Mouse (Mus musculus) gastrocnemius, postnatal 14 days (tissue): ENCODE results near the gene Ric1. TPM values are rescaled to one million over a fixed set of nuclear protein-coding genes. Genes with fewer than 3 reads are reported as not detected.
"Not testable (repeated sequence)": the region's sequence is repeated elsewhere in the genome, so short reads cannot be mapped to it uniquely, and the experiment has no call there.

Experiments
- DNase-seq: peaks from one replicate; pipeline ENCODE4 v3.0.0; 2021; ENCODE audit warnings: mixed read lengths
- intact Hi-C: fragments of 180-260 bp; cut with DNase I; formaldehyde crosslinking; loops from one replicate; pipeline ENCODE4 v1.15.1; 2025; ENCODE audit warnings: low total_unique reads
- total RNA-seq, 2 experiments: library from RNA; stranded (reverse); gene quantifications; 2 replicates each; pipeline ENCODE4 v1.2.3; 2021

Gene Ric1
- total RNA-seq, 2 experiments from 2014 or later, result 24.2 to 26.1 TPM

DNA sequence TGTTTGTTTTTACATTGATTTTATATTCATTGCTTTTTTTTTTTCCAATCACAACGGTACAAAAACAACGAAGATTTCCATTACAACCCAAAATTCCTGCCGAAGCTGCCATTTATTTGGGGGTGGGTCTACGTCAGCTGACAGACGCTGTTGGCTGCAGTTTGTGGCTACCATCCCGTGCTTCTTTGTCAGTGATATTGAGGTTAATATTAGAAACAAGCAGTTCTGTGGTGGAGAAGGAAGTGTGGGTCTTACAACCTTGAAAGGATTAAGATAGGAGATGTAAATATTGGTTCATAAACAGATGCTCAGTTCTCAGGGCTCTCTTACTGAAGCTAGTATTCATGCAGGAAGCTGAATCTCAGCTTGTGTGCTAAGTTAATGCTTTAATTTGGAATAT is 61.7 kb downstream of the Ric1 start:
- intact Hi-C loops, result no loop called here
- no peak for DNase-seq

GRCm38 (mm10) chr19:29593783-29594182 is 71.7 kb downstream of the Ric1 start:
- intact Hi-C loops, DNase-seq: not testable (repeated sequence)

DNA sequence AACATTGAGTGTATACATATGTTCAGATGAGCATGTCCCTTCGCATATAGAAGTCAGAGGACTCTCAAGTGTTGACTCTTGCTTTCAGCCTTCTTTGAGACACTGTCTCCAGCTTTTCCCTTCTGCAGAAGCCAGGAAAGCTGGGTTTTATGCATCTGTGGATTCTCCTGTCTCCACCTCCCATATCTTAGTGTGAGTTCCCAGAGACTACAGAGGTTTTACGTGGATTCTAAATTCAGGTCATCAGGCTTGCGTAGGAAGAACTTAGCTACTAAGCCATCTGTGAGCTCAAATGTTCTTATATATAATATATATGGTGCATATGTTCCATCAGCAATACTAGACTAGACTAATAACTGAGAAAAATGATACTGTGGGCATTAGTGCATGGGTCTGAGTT is 74.2 kb downstream of the Ric1 start:
- intact Hi-C loops, result no loop called here
- DNase-seq, result no peak

GRCm38 (mm10) chr19:29596985-29597384 is 74.9 kb downstream of the Ric1 start:
- DNase-seq, result no peak
- intact Hi-C loops, result no loop called here

DNA sequence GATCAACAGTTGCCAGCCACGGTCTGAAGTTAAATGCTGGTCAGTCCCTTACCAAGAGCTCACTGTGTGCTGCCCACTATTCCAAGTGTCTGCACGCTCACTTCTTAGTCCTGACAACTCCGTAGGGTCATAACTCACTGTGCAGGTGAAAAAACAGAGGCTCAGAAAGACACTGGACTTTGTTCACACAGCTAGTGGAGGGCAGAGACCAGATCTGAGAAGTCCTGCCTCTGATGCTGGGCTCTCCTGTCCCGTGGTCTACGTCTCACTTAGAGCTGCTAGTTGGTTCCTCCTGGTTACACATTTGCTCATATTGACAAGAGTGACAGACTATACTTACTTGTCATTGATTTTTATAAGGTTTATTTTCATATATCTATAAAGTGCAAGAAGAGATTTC is 76.9 kb downstream of the Ric1 start:
- intact Hi-C loops, result no loop called here
- no peak for DNase-seq

GRCm38 (mm10) chr19:29603548-29604353 is 81.7 kb downstream of the Ric1 start:
- DNase-seq, result no peak
- intact Hi-C loops, result no loop called here

- intact Hi-C loops, result no loop called here
- DNase-seq, result no peak
These were observed 82.6 kb downstream of the Ric1 start for GRCm38 (mm10) chr19:29604653-29605052.

GRCm38 (mm10) chr19:29607521-29607920 is 85.4 kb downstream of the Ric1 start:
- DNase-seq, result no peak
- intact Hi-C loops, result no loop called here

DNA sequence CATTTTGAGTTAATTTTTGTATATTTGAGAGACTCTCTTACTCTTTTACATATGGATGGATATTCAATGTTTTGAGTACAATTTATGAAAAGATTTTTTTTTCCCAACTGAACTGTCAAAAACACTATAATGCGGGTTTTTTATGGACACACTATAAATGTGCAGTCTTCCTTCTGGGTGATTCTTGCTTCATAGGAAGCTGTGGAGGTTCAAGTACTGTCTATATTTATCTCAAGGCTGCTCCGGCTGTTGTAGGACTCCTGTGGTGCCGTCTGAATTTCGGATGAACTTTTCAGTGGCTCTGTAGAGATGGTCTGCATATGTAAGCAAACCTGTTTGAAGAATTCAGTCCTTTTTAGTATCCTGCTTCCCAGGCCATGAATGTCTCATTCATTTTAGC is 86.1 kb downstream of the Ric1 start:
- intact Hi-C loops, result no loop called here
- DNase-seq, result no peak

- DNase-seq, result no peak
- intact Hi-C loops, result no loop called here
These were observed 88.8 kb downstream of the Ric1 start for GRCm38 (mm10) chr19:29610907-29611306.

DNA sequence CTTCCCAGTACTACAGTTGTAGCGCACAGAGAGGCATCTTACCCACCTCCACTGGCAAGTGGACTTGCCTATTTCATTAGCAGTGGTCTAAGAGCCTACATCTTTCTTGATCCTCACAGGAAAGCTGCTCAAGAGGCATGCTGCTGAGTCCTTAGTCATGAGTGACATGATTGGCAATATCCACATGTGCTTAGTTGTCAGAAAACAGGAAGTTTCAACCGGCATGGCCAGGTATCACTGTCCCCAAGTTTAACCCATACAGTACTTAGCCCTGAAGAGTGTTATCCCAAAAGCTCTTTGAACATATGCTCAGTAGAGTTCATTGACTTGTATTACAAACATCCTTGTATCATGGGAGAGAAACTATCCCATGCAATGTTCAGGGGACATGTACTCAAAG is 90.0 kb downstream of the Ric1 start:
- DNase-seq, result no peak

DNA sequence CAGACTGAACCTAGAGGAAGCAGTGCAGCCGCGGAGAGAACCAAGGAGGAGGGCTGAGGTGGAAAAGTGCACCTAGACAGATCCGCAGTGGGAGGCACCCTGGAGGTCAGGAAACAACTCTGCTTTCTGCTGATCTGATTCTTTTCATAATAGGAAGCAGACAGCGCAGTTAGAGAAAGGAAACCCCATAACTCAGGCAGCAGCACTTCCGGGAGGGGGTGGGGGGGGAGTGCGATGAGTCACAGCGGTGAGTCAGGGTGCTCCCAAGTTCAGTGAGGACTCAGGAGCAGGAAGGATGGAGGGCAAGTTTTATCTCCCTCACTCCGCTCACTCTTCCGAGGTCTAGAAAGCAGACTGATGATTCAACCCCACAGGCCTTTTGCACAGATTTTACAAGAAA is 119.0 kb downstream of the Ric1 start:
- no peak for DNase-seq
- intact Hi-C loops, result no loop called here

More for the DNA sequence above, 90.0 kb downstream of the Ric1 start:
- intact Hi-C loops, result no loop called here

GRCm38 (mm10) chr19:29641510-29641909 is 119.4 kb downstream of the Ric1 start:
- intact Hi-C loops, result no loop called here
- no peak for DNase-seq

GRCm38 (mm10) chr19:29642211-29642610 is 120.1 kb downstream of the Ric1 start:
- intact Hi-C loops, result no loop called here
- no peak for DNase-seq

DNA sequence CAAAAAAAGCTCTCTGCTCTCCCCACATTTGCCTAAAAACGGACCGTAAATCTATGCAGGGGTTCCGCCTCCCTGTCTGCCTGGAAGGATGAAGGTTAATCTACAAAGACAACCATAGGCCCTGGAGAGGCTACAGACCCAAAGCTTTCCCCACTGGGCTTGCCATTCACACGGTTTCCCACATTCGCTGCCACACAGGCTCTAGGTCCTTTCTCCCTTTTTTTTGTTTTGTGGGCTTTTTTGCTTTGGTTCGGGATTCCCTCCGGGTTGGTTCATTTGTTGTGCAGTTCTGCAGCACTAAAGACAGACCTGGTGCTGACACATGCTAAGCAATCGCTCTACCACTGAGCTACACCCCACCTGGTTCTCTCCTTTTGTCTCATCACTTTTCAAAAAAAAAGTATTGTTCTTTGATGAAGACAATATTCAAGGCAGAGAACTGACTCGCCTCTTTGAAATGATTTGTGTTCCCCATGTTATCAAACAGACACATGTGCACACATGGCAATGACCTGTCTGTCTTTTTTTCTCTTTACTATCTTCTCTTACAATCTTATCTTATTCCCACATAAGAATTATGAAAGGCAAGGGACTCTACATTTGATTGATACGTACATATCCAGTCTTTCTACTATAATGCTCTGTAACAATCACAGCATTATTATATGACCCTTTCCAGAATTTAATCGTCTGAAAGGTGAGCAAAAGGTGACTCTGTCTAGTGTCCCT is 121.3 kb downstream of the Ric1 start:
- no peak for DNase-seq
- intact Hi-C loops, result no loop called here

GRCm38 (mm10) chr19:29644747-29645146 is 122.7 kb downstream of the Ric1 start:
- intact Hi-C loops, result no loop called here
- no peak for DNase-seq

DNA sequence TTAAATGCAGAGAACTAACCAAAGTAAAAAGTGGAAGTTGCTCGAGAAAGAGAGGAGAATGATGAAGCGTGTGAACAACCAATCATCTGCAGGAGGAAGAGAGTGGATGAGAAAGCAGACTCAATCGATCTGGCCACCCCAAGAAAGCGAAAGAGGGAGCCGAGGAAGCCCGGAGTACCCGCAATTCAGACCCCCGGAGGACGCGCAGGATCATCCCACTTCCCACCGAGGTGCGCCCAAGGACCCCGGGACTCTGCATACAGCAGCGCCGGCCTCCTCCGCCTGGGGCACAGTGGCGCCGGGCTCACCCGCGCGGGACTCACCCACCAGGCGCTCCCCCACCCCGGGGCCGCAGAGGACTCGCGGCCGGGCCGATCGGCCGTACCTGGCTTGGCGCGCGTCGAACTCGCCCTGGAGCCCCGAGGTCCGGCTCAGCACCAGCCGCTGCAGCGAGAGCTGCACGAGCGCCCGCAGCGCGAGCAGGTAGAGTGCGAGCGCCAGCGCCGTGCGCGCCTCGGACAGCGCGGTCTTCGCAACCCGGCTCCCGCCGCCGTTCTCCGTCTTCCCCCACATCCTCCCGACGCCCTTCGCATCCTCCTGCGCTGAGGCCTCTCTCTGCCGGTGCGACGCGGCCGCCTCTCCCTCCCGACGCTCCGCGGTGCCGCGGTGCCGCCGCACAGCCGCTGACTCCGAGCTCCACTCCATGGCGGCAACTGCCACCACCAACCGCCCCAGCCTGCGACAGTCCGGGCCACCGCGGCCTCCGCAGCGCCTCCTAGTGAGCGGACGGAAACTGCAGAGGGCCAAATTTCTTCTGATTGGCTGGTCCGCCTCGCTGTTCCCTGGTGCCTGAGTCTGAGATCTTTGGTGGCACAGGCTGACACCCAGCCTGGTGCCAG is 125.8 kb downstream of the Ric1 start, which contains the start of gene Ermp1:
Ermp1 (minus strand) TSS at position 765 of the 899 bp plus-strand sequence.
- peak; percentile 92 for DNase-seq
- intact Hi-C loops, result no loop called here

GRCm38 (mm10) chr19:29648550-29648914 is 126.5 kb downstream of the Ric1 start:
- DNase-seq, result no peak
- intact Hi-C loops, result no loop called here

DNA sequence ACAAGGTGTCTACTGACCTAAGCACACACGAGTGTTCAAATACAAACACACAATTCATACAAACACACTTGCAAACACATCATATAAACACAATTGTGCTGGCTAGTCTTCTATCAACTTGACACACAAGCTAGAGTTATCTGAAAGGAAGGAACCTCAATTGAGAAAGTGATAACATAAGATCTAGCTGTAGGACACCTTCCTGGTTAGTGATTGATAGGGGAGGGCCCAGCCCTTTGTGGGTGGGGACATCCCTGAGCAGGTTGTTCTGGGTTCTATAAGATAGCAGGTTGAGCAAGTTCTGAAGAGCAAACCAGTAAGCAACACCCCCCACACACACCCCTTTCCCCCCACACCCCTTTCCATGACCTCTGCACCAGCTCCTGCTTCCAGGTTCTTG is 127.6 kb downstream of the Ric1 start:
- intact Hi-C loops, result no loop called here

DNA sequence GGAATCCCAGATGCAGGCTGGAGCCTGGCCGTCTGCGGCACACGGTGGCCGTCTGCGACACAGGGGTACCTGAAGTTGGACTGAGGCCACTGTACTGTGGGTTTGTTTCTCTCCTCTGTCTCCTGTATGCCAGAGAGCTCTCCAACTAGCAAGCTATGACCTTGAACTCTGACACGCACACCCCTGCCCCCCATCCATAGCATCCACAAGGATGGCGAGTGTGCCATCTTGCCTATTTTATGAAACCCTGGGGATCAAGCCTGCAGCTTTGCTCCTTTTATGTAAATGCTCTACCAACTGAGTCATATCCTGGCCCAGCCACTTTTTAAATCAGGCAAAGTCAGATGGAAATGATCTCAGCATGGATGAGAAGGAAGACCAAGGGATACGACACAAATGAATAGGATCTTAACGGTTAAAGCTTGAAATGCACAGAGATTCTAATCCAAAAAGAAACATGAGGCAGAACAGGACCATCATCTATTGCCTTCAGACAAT is 131.7 kb downstream of the Ric1 start:
- intact Hi-C loops, result no loop called here
- no peak for DNase-seq

More for the DNA sequence above, 127.6 kb downstream of the Ric1 start:
- no peak for DNase-seq
